Mouse (Mus musculus) CH12.LX (cell line): ENCODE data around the gene Olfr971. TPM values are rescaled to one million over a fixed set of nuclear protein-coding genes. Genes with fewer than 3 reads are reported as not detected.

Experiments used
- polyA plus RNA-seq: library from polyadenylated mRNA; unstranded; fragments of >175 nt; gene quantifications from 2 replicates; pipeline ENCODE4 v1.2.1, GENCODE M21; 2012; ENCODE audit warnings: low read depth; ENCODE audit not compliant: insufficient read length
- total RNA-seq, 2 experiments: library from RNA; depleted of rRNA; stranded (reverse); fragments of 300-350 nt in 1 of 2; fragments of >200 nt in 1 of 2; gene quantifications; 2 replicates each; pipeline ENCODE4 v1.2.3; 2012 to 2014

Gene Olfr971
- total and polyA plus RNA-seq, 3 experiments = not detected

Other genes with a start within 250 kb of the Olfr971 start
Only the 20 nearest of the 22 such genes appear.
- not detected in 2 replicates for gene Olfr148, start 226.2 kb upstream of the Olfr971 start, total RNA-seq (2012; rRNA removed)
- not detected in 2 replicates for gene Olfr148, start 226.2 kb upstream of the Olfr971 start, total RNA-seq (2014; rRNA removed)
- not detected in 2 replicates for gene Olfr148, start 226.2 kb upstream of the Olfr971 start, polyA plus RNA-seq
- not detected in 2 replicates for gene Olfr960, start 215.5 kb upstream of the Olfr971 start, total RNA-seq (2012; rRNA removed)
- gene Olfr960, start 215.5 kb upstream of the Olfr971 start, total RNA-seq (2014; rRNA removed) = not detected in 2 replicates
- not detected in 2 replicates for gene Olfr960, start 215.5 kb upstream of the Olfr971 start, polyA plus RNA-seq
- gene Olfr961, start 191.8 kb upstream of the Olfr971 start, total RNA-seq (2012; rRNA removed) = not detected in 2 replicates
- not detected in 2 replicates for gene Olfr961, start 191.8 kb upstream of the Olfr971 start, total RNA-seq (2014; rRNA removed)
- gene Olfr961, start 191.8 kb upstream of the Olfr971 start, polyA plus RNA-seq = not detected in 2 replicates
- gene Olfr963, start 169.7 kb upstream of the Olfr971 start, total RNA-seq (2012; rRNA removed) = not detected in 2 replicates
- gene Olfr963, start 169.7 kb upstream of the Olfr971 start, total RNA-seq (2014; rRNA removed) = not detected in 2 replicates
- not detected in 2 replicates for gene Olfr963, start 169.7 kb upstream of the Olfr971 start, polyA plus RNA-seq
- gene Olfr149, start 129.8 kb upstream of the Olfr971 start, total RNA-seq (2012; rRNA removed) = not detected in 2 replicates
- not detected in 2 replicates for gene Olfr149, start 129.8 kb upstream of the Olfr971 start, total RNA-seq (2014; rRNA removed)
- gene Olfr149, start 129.8 kb upstream of the Olfr971 start, polyA plus RNA-seq = not detected in 2 replicates
- not detected in 2 replicates for gene Olfr965, start 125.5 kb upstream of the Olfr971 start, total RNA-seq (2012; rRNA removed)
- gene Olfr965, start 125.5 kb upstream of the Olfr971 start, total RNA-seq (2014; rRNA removed) = not detected in 2 replicates
- not detected in 2 replicates for gene Olfr965, start 125.5 kb upstream of the Olfr971 start, polyA plus RNA-seq
- not detected in 2 replicates for gene Olfr150, start 105.9 kb upstream of the Olfr971 start, total RNA-seq (2012; rRNA removed)
- gene Olfr150, start 105.9 kb upstream of the Olfr971 start, total RNA-seq (2014; rRNA removed) = not detected in 2 replicates
- not detected in 2 replicates for gene Olfr150, start 105.9 kb upstream of the Olfr971 start, polyA plus RNA-seq
- gene Olfr967, start 90.6 kb upstream of the Olfr971 start, total RNA-seq (2012; rRNA removed) = not detected in 2 replicates
- gene Olfr967, start 90.6 kb upstream of the Olfr971 start, total RNA-seq (2014; rRNA removed) = not detected in 2 replicates
- gene Olfr967, start 90.6 kb upstream of the Olfr971 start, polyA plus RNA-seq = not detected in 2 replicates
- gene Olfr968, start 53.6 kb upstream of the Olfr971 start, total RNA-seq (2012; rRNA removed) = not detected in 2 replicates
- not detected in 2 replicates for gene Olfr968, start 53.6 kb upstream of the Olfr971 start, total RNA-seq (2014; rRNA removed)
- gene Olfr968, start 53.6 kb upstream of the Olfr971 start, polyA plus RNA-seq = not detected in 2 replicates
- not detected in 2 replicates for gene Olfr969, start 45.9 kb upstream of the Olfr971 start, total RNA-seq (2012; rRNA removed)
- gene Olfr969, start 45.9 kb upstream of the Olfr971 start, total RNA-seq (2014; rRNA removed) = not detected in 2 replicates
- gene Olfr969, start 45.9 kb upstream of the Olfr971 start, polyA plus RNA-seq = not detected in 2 replicates
- gene Olfr970, start 28.0 kb upstream of the Olfr971 start, total RNA-seq (2012; rRNA removed) = not detected in 2 replicates
- gene Olfr970, start 28.0 kb upstream of the Olfr971 start, total RNA-seq (2014; rRNA removed) = not detected in 2 replicates
- gene Olfr970, start 28.0 kb upstream of the Olfr971 start, polyA plus RNA-seq = not detected in 2 replicates
- not detected in 2 replicates for gene Olfr972, start 29.5 kb downstream of the Olfr971 start, total RNA-seq (2012; rRNA removed)
- gene Olfr972, start 29.5 kb downstream of the Olfr971 start, total RNA-seq (2014; rRNA removed) = not detected in 2 replicates
- not detected in 2 replicates for gene Olfr972, start 29.5 kb downstream of the Olfr971 start, polyA plus RNA-seq
- gene Olfr229, start 70.5 kb downstream of the Olfr971 start, total RNA-seq (2012; rRNA removed) = not detected in 2 replicates
- gene Olfr229, start 70.5 kb downstream of the Olfr971 start, total RNA-seq (2014; rRNA removed) = not detected in 2 replicates
- not detected in 2 replicates for gene Olfr229, start 70.5 kb downstream of the Olfr971 start, polyA plus RNA-seq
- gene Olfr974, start 100.6 kb downstream of the Olfr971 start, total RNA-seq (2012; rRNA removed) = not detected in 2 replicates
- not detected in 2 replicates for gene Olfr974, start 100.6 kb downstream of the Olfr971 start, total RNA-seq (2014; rRNA removed)
- not detected in 2 replicates for gene Olfr974, start 100.6 kb downstream of the Olfr971 start, polyA plus RNA-seq
- not detected in 2 replicates for gene Olfr975, start 115.2 kb downstream of the Olfr971 start, total RNA-seq (2012; rRNA removed)
- not detected in 2 replicates for gene Olfr975, start 115.2 kb downstream of the Olfr971 start, total RNA-seq (2014; rRNA removed)
- gene Olfr975, start 115.2 kb downstream of the Olfr971 start, polyA plus RNA-seq = not detected in 2 replicates
- gene Olfr976, start 124.3 kb downstream of the Olfr971 start, total RNA-seq (2012; rRNA removed) = not detected in 2 replicates
- gene Olfr976, start 124.3 kb downstream of the Olfr971 start, total RNA-seq (2014; rRNA removed) = not detected in 2 replicates
- not detected in 2 replicates for gene Olfr976, start 124.3 kb downstream of the Olfr971 start, polyA plus RNA-seq
- not detected in 2 replicates for gene Olfr978, start 155.2 kb downstream of the Olfr971 start, total RNA-seq (2012; rRNA removed)
- gene Olfr978, start 155.2 kb downstream of the Olfr971 start, total RNA-seq (2014; rRNA removed) = not detected in 2 replicates
- gene Olfr978, start 155.2 kb downstream of the Olfr971 start, polyA plus RNA-seq = not detected in 2 replicates
- gene Olfr979, start 166.6 kb downstream of the Olfr971 start, total RNA-seq (2012; rRNA removed) = not detected in 2 replicates
- not detected in 2 replicates for gene Olfr979, start 166.6 kb downstream of the Olfr971 start, total RNA-seq (2014; rRNA removed)
- gene Olfr979, start 166.6 kb downstream of the Olfr971 start, polyA plus RNA-seq = not detected in 2 replicates
- gene Olfr980, start 172.7 kb downstream of the Olfr971 start, total RNA-seq (2012; rRNA removed) = not detected in 2 replicates
- gene Olfr980, start 172.7 kb downstream of the Olfr971 start, total RNA-seq (2014; rRNA removed) = not detected in 2 replicates
- gene Olfr980, start 172.7 kb downstream of the Olfr971 start, polyA plus RNA-seq = not detected in 2 replicates
- not detected in 2 replicates for gene Olfr981, start 184.6 kb downstream of the Olfr971 start, total RNA-seq (2012; rRNA removed)
- not detected in 2 replicates for gene Olfr981, start 184.6 kb downstream of the Olfr971 start, total RNA-seq (2014; rRNA removed)
- not detected in 2 replicates for gene Olfr981, start 184.6 kb downstream of the Olfr971 start, polyA plus RNA-seq